Mouse (Mus musculus) c-Kit-positive CD71-positive TER-119-positive erythroid progenitor cells, embryonic 14.5 days (primary cell): ENCODE results near the gene Rrbp1.

Experiments used
- DNase-seq: peaks from one replicate; pipeline ENCODE4 v3.0.0-alpha.2; 2013; ENCODE audit warnings: low spot score

Rrbp1 gene

DNA sequence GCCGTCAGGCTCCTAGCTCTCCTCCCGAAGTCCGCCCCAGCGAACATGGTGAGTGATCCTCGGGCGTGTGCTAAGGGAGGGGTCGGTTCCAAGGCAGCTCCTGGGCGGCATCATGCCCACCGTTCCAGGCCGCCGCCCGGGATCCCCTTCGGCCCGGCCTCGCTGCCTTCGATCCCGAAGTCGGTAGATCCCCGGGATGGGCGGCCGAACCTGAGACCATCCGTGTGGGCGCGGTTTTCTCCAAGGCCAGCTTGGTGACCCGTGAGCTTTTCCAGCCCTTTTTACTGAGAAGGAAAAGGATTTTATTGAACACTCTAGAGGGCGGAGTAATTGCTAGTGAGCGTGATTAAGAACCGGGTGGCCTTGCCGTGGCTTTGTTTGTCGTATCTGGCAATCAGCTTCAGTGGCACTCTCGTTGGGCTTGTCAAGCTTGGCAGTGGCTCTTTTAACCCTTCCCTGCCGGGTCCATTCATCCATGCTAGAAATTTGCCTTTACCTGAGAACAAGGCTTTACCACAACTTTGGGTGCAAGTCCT, 95.4 kb downstream of the Rrbp1 start:
- peak; percentile 63 for DNase-seq

- peak; percentile 92 for DNase-seq
Measured at GRCm38 (mm10) chr2:143914760-143915599, 96.1 kb downstream of the Rrbp1 start, which contains the start of gene Dstn. Gene Dstn (plus strand): TSS chr2:143915320.

DNA sequence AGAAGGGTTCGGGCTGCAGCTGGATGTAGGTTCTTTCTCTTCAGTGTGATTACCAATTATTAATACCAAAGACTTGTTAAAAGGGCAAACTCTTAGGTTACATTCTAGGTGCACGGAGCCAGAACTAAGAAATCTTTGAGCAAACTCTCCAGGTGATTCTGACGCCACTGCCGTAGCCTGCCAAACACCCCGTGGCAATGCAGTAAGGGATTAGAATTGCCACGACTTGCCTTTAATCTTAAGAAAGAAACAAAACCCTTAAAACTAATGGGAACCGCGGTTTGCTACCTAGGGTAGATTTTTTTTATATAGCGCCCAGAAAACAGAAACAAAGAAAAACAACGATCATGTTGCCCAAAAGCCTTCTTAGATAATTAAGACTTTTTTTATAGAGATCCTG, 96.8 kb downstream of the Rrbp1 start:
- no peak for DNase-seq

GRCm38 (mm10) chr2:143912199-143912598, 98.9 kb downstream of the Rrbp1 start:
- DNase-seq, result no peak

GRCm38 (mm10) chr2:143909230-143909629, 101.8 kb downstream of the Rrbp1 start:
- DNase-seq, result no peak

DNA sequence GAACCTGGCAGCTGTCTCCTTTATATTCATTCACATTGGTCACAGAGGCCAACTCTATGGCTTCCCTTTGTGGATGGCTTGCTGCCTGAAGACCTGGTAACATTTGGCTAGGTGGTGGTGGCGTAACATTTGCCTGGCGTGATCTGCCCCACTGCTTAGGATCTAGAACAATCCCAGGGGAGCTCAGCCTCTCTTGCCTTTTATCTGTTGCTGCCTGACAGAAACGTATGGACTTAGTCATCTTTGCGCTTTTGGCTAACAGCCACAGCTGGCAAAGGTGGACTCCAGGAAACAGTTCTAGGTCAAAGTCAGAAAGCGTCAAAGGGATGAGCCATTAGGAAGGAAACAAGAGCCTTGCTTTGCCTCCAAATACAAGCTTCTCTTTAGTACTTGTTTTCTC, 106.2 kb downstream of the Rrbp1 start:
- DNase-seq, result no peak

DNA sequence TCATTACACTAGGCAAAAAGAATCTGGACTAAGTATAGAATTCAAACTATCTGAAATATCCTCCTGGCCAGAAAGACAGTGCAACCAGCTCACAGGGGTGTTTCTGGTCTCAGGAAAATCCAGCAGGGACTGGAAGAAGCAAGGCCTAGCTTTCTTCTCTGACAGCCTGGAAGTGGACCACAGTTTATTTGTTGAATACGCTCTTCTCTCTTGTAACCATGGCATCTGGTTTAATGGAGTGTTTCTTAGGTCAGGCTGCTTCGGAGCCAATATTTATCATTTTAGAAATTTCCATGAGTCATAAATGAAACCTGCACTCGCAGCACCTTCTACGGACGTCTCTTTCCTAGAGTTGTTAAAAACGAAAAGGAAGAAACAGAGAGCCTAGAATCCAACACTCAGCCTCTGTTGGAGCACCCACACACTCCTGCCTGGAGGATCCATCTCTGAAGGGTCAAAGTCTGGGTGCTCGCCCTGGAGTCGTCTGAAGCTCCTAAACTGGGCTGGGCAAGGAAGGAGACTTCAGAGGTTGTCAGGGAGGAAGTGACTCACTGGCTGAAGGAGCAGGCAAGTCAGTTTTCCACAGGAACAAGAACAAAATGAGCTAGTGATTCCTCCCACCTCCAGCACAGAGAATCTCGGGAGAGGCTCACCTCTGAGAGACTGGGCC, 107.6 kb downstream of the Rrbp1 start:
- DNase-seq, result no peak

DNA sequence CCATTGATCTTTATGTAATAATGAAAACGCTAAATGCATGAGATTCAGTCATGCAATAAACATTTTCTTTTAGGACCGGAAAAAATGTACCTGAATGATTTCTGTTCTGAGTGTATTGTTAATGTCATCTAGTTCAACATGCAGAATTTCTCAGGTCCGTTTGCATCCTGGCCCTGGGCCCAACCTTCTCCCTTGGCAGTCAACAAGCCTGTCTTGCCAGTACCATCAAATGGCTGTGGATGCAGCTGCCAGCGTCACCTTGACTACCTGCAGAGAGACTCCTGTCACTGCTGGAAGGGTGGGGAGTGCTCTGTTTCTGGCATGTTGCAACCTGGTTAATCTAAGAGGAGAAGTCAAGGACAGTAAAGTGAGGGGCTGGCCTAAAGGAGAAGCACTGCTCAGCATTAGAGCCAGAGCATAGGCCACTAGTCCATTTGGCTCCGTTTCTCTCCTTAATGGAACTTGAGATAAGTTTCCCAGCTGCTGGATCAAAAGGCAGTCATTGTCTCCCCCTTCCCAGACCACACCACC, 110.2 kb downstream of the Rrbp1 start:
- no peak for DNase-seq

- no peak for DNase-seq
Measured at GRCm38 (mm10) chr2:143899470-143900220, 111.4 kb downstream of the Rrbp1 start.
